Mouse (Mus musculus): ENCODE measurements at regions not wholly inside any gene's neighbourhood (a gene's known extent, or its start where the extent isn't known, plus 50 kb on each side); places are given as distances from the start of the nearest gene placed in this dataset.

Small RNA genes in the stretch of these regions (microRNA-seq; reads per million reads assigned to microRNA genes)
- 399 to 749 reads per million in 2 experiments for gene Mir221
- 63.6 to 159 reads per million in 2 experiments for gene Mir222
